Mouse (Mus musculus) gastrocnemius, postnatal 14 days (tissue): ENCODE measurements around the gene Insyn1. TPM values are rescaled to one million over a fixed set of nuclear protein-coding genes. Genes with fewer than 3 reads are reported as not detected.

Experiments used
- DNase-seq: peaks from one replicate; pipeline ENCODE4 v3.0.0; 2021; ENCODE audit warnings: mixed read lengths
- intact Hi-C: fragments of 180-260 bp; cut with DNase I; formaldehyde crosslinking; loops from one replicate; pipeline ENCODE4 v1.15.1; 2025; ENCODE audit warnings: low total_unique reads
- total RNA-seq, 2 experiments: library from RNA; stranded (reverse); gene quantifications; 2 replicates each; pipeline ENCODE4 v1.2.3; 2021

The Insyn1 gene
- total RNA-seq, 2 experiments from 2014 or later, result 6.4 to 7.1 TPM

GRCm38 (mm10) chr9:58470466-58470865 is 17.9 kb upstream of the Insyn1 start:
- intact Hi-C loops, result no loop called here
- DNase-seq, result no peak

GRCm38 (mm10) chr9:58473211-58473815 is 15.1 kb upstream of the Insyn1 start:
- intact Hi-C loops, result no loop called here
- DNase-seq, result no peak

GRCm38 (mm10) chr9:58487076-58487475 is 1.3 kb upstream of the Insyn1 start:
- DNase-seq, result no peak
- intact Hi-C loops, result no loop called here

- intact Hi-C loops, result no loop called here
- DNase-seq, result no peak
Observed at GRCm38 (mm10) chr9:58489133-58489864, 896 bp downstream of the Insyn1 start.

- intact Hi-C loops, result no loop called here
- DNase-seq, result no peak
Observed at GRCm38 (mm10) chr9:58489865-58490165, 1.4 kb downstream of the Insyn1 start.

- intact Hi-C loops, result no loop called here
Observed at GRCm38 (mm10) chr9:58490391-58490790, 2.0 kb downstream of the Insyn1 start.

GRCm38 (mm10) chr9:58495035-58495434 is 6.6 kb downstream of the Insyn1 start:
- DNase-seq, result no peak
- intact Hi-C loops, result no loop called here

More at GRCm38 (mm10) chr9:58490391-58490790, 2.0 kb downstream of the Insyn1 start:
- DNase-seq, result no peak

- intact Hi-C loops, result loop anchor here (2.0 kb wide), 1 partner anchor 64 kb away; no protein-coding TSS in a partner anchor
- DNase-seq, result no peak
Observed at GRCm38 (mm10) chr9:58496470-58497182, 8.2 kb downstream of the Insyn1 start.

GRCm38 (mm10) chr9:58497942-58498341 is 9.5 kb downstream of the Insyn1 start:
- intact Hi-C loops, result loop anchor here (2.0 kb wide), 1 partner anchor 63 kb away; no protein-coding TSS in a partner anchor

GRCm38 (mm10) chr9:58500946-58501345 is 12.5 kb downstream of the Insyn1 start:
- DNase-seq, result no peak
- intact Hi-C loops, result no loop called here

More at GRCm38 (mm10) chr9:58497942-58498341, 9.5 kb downstream of the Insyn1 start:
- no peak for DNase-seq

GRCm38 (mm10) chr9:58507216-58508005 is 19.0 kb downstream of the Insyn1 start:
- intact Hi-C loops, result no loop called here
- DNase-seq, result no peak

GRCm38 (mm10) chr9:58510452-58510851 is 22.0 kb downstream of the Insyn1 start:
- DNase-seq, result no peak
- intact Hi-C loops, result no loop called here

GRCm38 (mm10) chr9:58513749-58514148 is 25.3 kb downstream of the Insyn1 start:
- DNase-seq, result no peak
- intact Hi-C loops, result no loop called here

GRCm38 (mm10) chr9:58516480-58516879 is 28.1 kb downstream of the Insyn1 start:
- no peak for DNase-seq
- intact Hi-C loops, result no loop called here

- intact Hi-C loops, result no loop called here
- no peak for DNase-seq
Observed at GRCm38 (mm10) chr9:58517866-58518750, 29.7 kb downstream of the Insyn1 start.

GRCm38 (mm10) chr9:58519953-58520352 is 31.6 kb downstream of the Insyn1 start:
- intact Hi-C loops, result no loop called here
- DNase-seq, result no peak

- intact Hi-C loops, result no loop called here
- no peak for DNase-seq
Observed at GRCm38 (mm10) chr9:58520816-58521581, 32.6 kb downstream of the Insyn1 start.

GRCm38 (mm10) chr9:58521883-58522423 is 33.5 kb downstream of the Insyn1 start:
- intact Hi-C loops, result no loop called here

More at GRCm38 (mm10) chr9:58521883-58522423, 33.5 kb downstream of the Insyn1 start:
- DNase-seq, result no peak
